Comparison of ENCODE assay signal across 9 mouse cellular contexts in the genomic region with DNA sequence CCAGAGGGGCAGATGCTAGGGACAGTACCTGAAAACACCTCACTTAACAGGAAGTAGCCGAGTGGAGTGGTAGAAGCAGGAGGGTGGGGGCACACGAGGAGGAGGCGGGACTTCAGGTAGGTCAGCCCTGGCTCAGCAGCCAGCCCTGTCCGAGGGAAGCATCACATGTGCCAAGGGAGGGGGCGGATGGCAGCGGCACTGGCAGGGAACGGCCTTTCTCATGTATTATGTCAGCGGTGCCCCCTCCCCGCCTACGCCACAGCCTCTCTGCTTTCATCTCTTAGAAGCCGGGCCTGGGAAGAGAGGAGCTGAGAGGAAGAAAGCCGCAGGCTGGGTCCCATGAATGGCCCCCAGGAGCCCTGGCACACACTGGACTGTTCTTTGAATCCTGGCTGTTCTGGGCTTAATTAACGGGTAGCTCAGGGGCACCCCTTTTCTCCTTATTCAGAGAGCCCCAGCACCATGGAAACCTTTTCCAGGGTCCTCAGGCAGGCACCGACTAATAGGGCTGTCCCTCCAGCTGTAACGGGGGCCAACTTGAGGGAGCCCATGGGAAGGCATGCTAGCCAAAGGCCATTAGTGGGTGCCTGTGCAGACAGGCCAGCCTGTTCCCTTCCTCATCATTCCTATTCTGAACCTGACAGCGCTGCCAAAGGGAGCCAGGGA. TPM values are rescaled to one million over a fixed set of nuclear protein-coding genes. Genes with fewer than 3 reads are reported as not detected.
DNase-seq lines count a peak whose midpoint lies in the region; ATAC-seq and TF ChIP-seq lines count a peak whose summit lies in the region.
"Had no signal": no experiment of that assay in that cellular context is flagged by ENCODE, and none has a peak within 500 bp of the region (broad histone marks: within the 10 kb centered on the region; RNA-seq: fewer than 3 reads in every experiment).

No protein-coding gene starts in this region.

- H3K27me3 ChIP-seq in intestine, embryonic 15.5 days (replicated peaks): no peaks in the 10 kb centered on the region
- H3K27me3 ChIP-seq in intestine, embryonic 16.5 days (replicated peaks; ENCODE audit: control insufficient read depth, insufficient read depth, low read length): no peaks in the 10 kb centered on the region
- H3K27me3 ChIP-seq in embryonic facial prominence, embryonic 15.5 days: no peaks in the 10 kb centered on the region
- H3K27me3 ChIP-seq in midbrain, postnatal 0 days (ENCODE audit: insufficient read depth, low read length): no peaks in the 10 kb centered on the region
- no peaks in the 10 kb centered on the region for H3K27me3 ChIP-seq in kidney, embryonic 14.5 days (ENCODE audit: control insufficient read depth, insufficient read depth, low read length)

- peak; percentile 76 to 89 for DNase-seq in layer of hippocampus, adult 8-10 months (ENCODE audit: low spot score in 2 of 2)
- peak; percentile 92 for DNase-seq in midbrain, postnatal 0 days (ENCODE audit: low spot score)
- DNase-seq in heart, adult 9 months (ENCODE audit: low spot score in 2 of 2): no peak
- no peak for DNase-seq in adrenal gland, adult 2 months

- no peak overlapping the region for H3K27ac ChIP-seq in intestine, embryonic 15.5 days
- H3K27ac ChIP-seq in intestine, embryonic 16.5 days (ENCODE audit: low read length): no peak overlapping the region
- H3K27ac ChIP-seq in embryonic facial prominence, embryonic 15.5 days (replicated peaks): peak overlapping the region; percentile 22; the same call in 1 of the 2 replicates
- H3K27ac ChIP-seq in midbrain, postnatal 0 days (ENCODE audit: low read depth, low read length): peak overlapping the region; percentile 65
- no peak overlapping the region for H3K27ac ChIP-seq in kidney, embryonic 14.5 days (ENCODE audit: low read depth, low read length)
- H3K27ac ChIP-seq: lung, embryonic 15.5 days had no signal

- no peaks in the 10 kb centered on the region for H3K36me3 ChIP-seq in intestine, embryonic 15.5 days
- no peaks in the 10 kb centered on the region for H3K36me3 ChIP-seq in intestine, embryonic 16.5 days (ENCODE audit: control insufficient read depth, insufficient read depth, low read length)
- H3K36me3 ChIP-seq in embryonic facial prominence, embryonic 15.5 days: no peaks in the 10 kb centered on the region
- H3K36me3 ChIP-seq in midbrain, postnatal 0 days (ENCODE audit: insufficient read depth, low read length): peaks cover 4% of the 10 kb centered on the region
- no peaks in the 10 kb centered on the region for H3K36me3 ChIP-seq in kidney, embryonic 14.5 days (ENCODE audit: control insufficient read depth, insufficient read depth, low read length)
- H3K36me3 ChIP-seq: lung, embryonic 15.5 days had no signal

- peak overlapping the region; percentile 20; the same call in 1 of the 2 replicates for H3K9ac ChIP-seq in intestine, embryonic 15.5 days
- H3K9ac ChIP-seq in intestine, embryonic 16.5 days (ENCODE audit: low read depth, low read length): no peak overlapping the region
- no peak overlapping the region for H3K9ac ChIP-seq in embryonic facial prominence, embryonic 15.5 days
- no peak overlapping the region for H3K9ac ChIP-seq in midbrain, postnatal 0 days (replicated peaks; ENCODE audit: low read length, poor library complexity, severe bottlenecking)
- H3K9ac ChIP-seq in kidney, embryonic 14.5 days (ENCODE audit: low read depth, low read length): no peak overlapping the region
- H3K9ac ChIP-seq: lung, embryonic 15.5 days had no signal

- H3K9me3 ChIP-seq in intestine, embryonic 15.5 days: no peaks in the 10 kb centered on the region
- H3K9me3 ChIP-seq in intestine, embryonic 16.5 days (ENCODE audit: control insufficient read depth, low read length): no peaks in the 10 kb centered on the region
- H3K9me3 ChIP-seq in embryonic facial prominence, embryonic 15.5 days (replicated peaks): no peaks in the 10 kb centered on the region
- H3K9me3 ChIP-seq in midbrain, postnatal 0 days (ENCODE audit: low read length): no peaks in the 10 kb centered on the region
- H3K9me3 ChIP-seq in kidney, embryonic 14.5 days (ENCODE audit: control insufficient read depth, low read length): no peaks in the 10 kb centered on the region
- H3K9me3 ChIP-seq: lung, embryonic 15.5 days had no signal

- 40% methylated on average over 16 of the region's 16 CpGs for WGBS in intestine, embryonic 15.5 days
- 50% methylated on average over 16 of the region's 16 CpGs for WGBS in intestine, embryonic 16.5 days
- WGBS in embryonic facial prominence, embryonic 15.5 days: 27% methylated on average over 16 of the region's 16 CpGs
- WGBS in midbrain, postnatal 0 days: 23% methylated on average over 16 of the region's 16 CpGs
- WGBS in kidney, embryonic 14.5 days: 39% methylated on average over 15 of the region's 16 CpGs

- no peak overlapping the region for H3K4me3 ChIP-seq in intestine, embryonic 15.5 days (replicated peaks)
- H3K4me3 ChIP-seq in intestine, embryonic 16.5 days (ENCODE audit: low read length): no peak overlapping the region
- no peak overlapping the region for H3K4me3 ChIP-seq in embryonic facial prominence, embryonic 15.5 days (replicated peaks)
- H3K4me3 ChIP-seq in midbrain, postnatal 0 days (ENCODE audit: low read depth, low read length): no peak overlapping the region
- no peak overlapping the region for H3K4me3 ChIP-seq in kidney, embryonic 14.5 days (ENCODE audit: low read length)
- H3K4me3 ChIP-seq: lung, embryonic 15.5 days had no signal

- peaks cover 44% of the 10 kb centered on the region for H3K4me1 ChIP-seq in intestine, embryonic 15.5 days (replicated peaks)
- peaks cover 44% of the 10 kb centered on the region for H3K4me1 ChIP-seq in intestine, embryonic 16.5 days (ENCODE audit: control insufficient read depth, insufficient read depth, low read length)
- H3K4me1 ChIP-seq in embryonic facial prominence, embryonic 15.5 days: peaks cover 52% of the 10 kb centered on the region
- H3K4me1 ChIP-seq in midbrain, postnatal 0 days (ENCODE audit: insufficient read depth, low read length): peaks cover 13% of the 10 kb centered on the region; the same call in 1 of the 2 replicates
- peaks cover 7% of the 10 kb centered on the region; the same call in 1 of the 2 replicates for H3K4me1 ChIP-seq in kidney, embryonic 14.5 days (ENCODE audit: control insufficient read depth, insufficient read depth, low read length)

- TF ChIP-seq CTCF in midbrain, postnatal 0 days (IDR thresholded peaks at IDR 0.05): no peak

- H3K4me2 ChIP-seq in intestine, embryonic 15.5 days (replicated peaks): no peak overlapping the region; the same call in 1 of the 2 replicates
- H3K4me2 ChIP-seq in intestine, embryonic 16.5 days (ENCODE audit: low read depth, low read length): no peak overlapping the region
- no peak overlapping the region; the same call in 1 of the 2 replicates for H3K4me2 ChIP-seq in embryonic facial prominence, embryonic 15.5 days (replicated peaks)
- H3K4me2 ChIP-seq in midbrain, postnatal 0 days (ENCODE audit: low read depth, low read length, poor library complexity, severe bottlenecking): no peak overlapping the region
- H3K4me2 ChIP-seq in kidney, embryonic 14.5 days (replicated peaks; ENCODE audit: low read depth, low read length): no peak overlapping the region
- H3K4me2 ChIP-seq: lung, embryonic 15.5 days had no signal

- peak; percentile 15; the same call in 1 of the 2 replicates for ATAC-seq in intestine, embryonic 15.5 days
- ATAC-seq in intestine, embryonic 16.5 days: no peak
- no peak for ATAC-seq in embryonic facial prominence, embryonic 15.5 days (ENCODE audit: insufficient number of reproducible peaks, low FRiP score, low TSS enrichment, low read depth)
- peak; percentile 87 for ATAC-seq in midbrain, postnatal 0 days (ENCODE audit: low FRiP score)
- no peak for ATAC-seq in kidney, embryonic 14.5 days (ENCODE audit: low FRiP score, low TSS enrichment)

RNA-seq across cellular contexts. Expression of a gene that starts 10.9 kb away (rescaled TPM):
- polyA plus RNA-seq in intestine, embryonic 15.5 days (2015; fragmentation: Nextera tagmentation; extraction: Ambion mirVana): 34.5 and 34.7 TPM in 2 replicates
- polyA plus RNA-seq in intestine, embryonic 16.5 days (2015; fragmentation: Nextera tagmentation; extraction: Ambion mirVana): 17.0 and 24.3 TPM in 2 replicates
- polyA plus RNA-seq in embryonic facial prominence, embryonic 15.5 days (2015; fragmentation: Nextera tagmentation; extraction: Ambion mirVana): 42.3 and 43.7 TPM in 2 replicates
- 100 to 1,000 TPM; 160 to 168 (median 167) TPM for total RNA-seq in layer of hippocampus, adult 8-10 months (2022)
- total RNA-seq in midbrain, postnatal 0 days (2014; rRNA removed): 196 and 204 TPM in 2 replicates
- polyA plus RNA-seq in midbrain, postnatal 0 days (2015; fragmentation: Nextera tagmentation; extraction: Ambion mirVana): 52.0 and 56.6 TPM in 2 replicates
- polyA plus RNA-seq in kidney, embryonic 14.5 days (2014; fragmentation: Nextera tagmentation; extraction: Ambion mirVana): 40.0 and 48.5 TPM in 2 replicates
- total RNA-seq in adrenal gland, adult 2 months (2021): 10 to 100 TPM; 48.6 to 95.9 TPM
- polyA plus RNA-seq in adrenal gland, adult 2 months (2012; rRNA removed): 185 and 217 TPM in 2 replicates

RNA-seq across cellular contexts. Expression of a gene that starts 42.4 kb away (rescaled TPM):
- polyA plus RNA-seq in intestine, embryonic 15.5 days (2015; fragmentation: Nextera tagmentation; extraction: Ambion mirVana): 18.8 and 19.4 TPM in 2 replicates
- 16.7 and 18.2 TPM in 2 replicates for polyA plus RNA-seq in intestine, embryonic 16.5 days (2015; fragmentation: Nextera tagmentation; extraction: Ambion mirVana)
- 24.6 and 28.2 TPM in 2 replicates for polyA plus RNA-seq in embryonic facial prominence, embryonic 15.5 days (2015; fragmentation: Nextera tagmentation; extraction: Ambion mirVana)
- total RNA-seq in layer of hippocampus, adult 8-10 months (2022): 10 to 100 TPM; 48.7 to 69.6 (median 65.9) TPM
- total RNA-seq in midbrain, postnatal 0 days (2014; rRNA removed): 36.4 and 38.6 TPM in 2 replicates
- 30.4 and 37.2 TPM in 2 replicates for polyA plus RNA-seq in midbrain, postnatal 0 days (2015; fragmentation: Nextera tagmentation; extraction: Ambion mirVana)
- polyA plus RNA-seq in kidney, embryonic 14.5 days (2014; fragmentation: Nextera tagmentation; extraction: Ambion mirVana): 19.4 and 26.8 TPM in 2 replicates
- total RNA-seq in adrenal gland, adult 2 months (2021): 10 to 100 TPM; 13.5 to 23.5 TPM
- 19.3 and 19.6 TPM in 2 replicates for polyA plus RNA-seq in adrenal gland, adult 2 months (2012; rRNA removed)

RNA-seq across cellular contexts. Expression of a gene that starts 45.1 kb away (rescaled TPM):
- 18.9 and 20.3 TPM in 2 replicates for polyA plus RNA-seq in intestine, embryonic 15.5 days (2015; fragmentation: Nextera tagmentation; extraction: Ambion mirVana)
- 19.0 and 20.0 TPM in 2 replicates for polyA plus RNA-seq in intestine, embryonic 16.5 days (2015; fragmentation: Nextera tagmentation; extraction: Ambion mirVana)
- 24.2 and 26.0 TPM in 2 replicates for polyA plus RNA-seq in embryonic facial prominence, embryonic 15.5 days (2015; fragmentation: Nextera tagmentation; extraction: Ambion mirVana)
- total RNA-seq in layer of hippocampus, adult 8-10 months (2022): 10 to 100 TPM; 19.6 to 24.3 (median 22.0) TPM
- 37.1 and 40.3 TPM in 2 replicates for total RNA-seq in midbrain, postnatal 0 days (2014; rRNA removed)
- 16.4 and 17.9 TPM in 2 replicates for polyA plus RNA-seq in midbrain, postnatal 0 days (2015; fragmentation: Nextera tagmentation; extraction: Ambion mirVana)
- 12.0 and 14.6 TPM in 2 replicates for polyA plus RNA-seq in kidney, embryonic 14.5 days (2014; fragmentation: Nextera tagmentation; extraction: Ambion mirVana)
- 10 to 100 TPM; 16.9 to 18.8 TPM for total RNA-seq in adrenal gland, adult 2 months (2021)
- polyA plus RNA-seq in adrenal gland, adult 2 months (2012; rRNA removed): 42.9 and 46.4 TPM in 2 replicates

RNA-seq across cellular contexts. Expression of a gene that starts 52.6 kb away (rescaled TPM):
- 14.8 and 16.0 TPM in 2 replicates for polyA plus RNA-seq in intestine, embryonic 15.5 days (2015; fragmentation: Nextera tagmentation; extraction: Ambion mirVana)
- 11.9 and 13.4 TPM in 2 replicates for polyA plus RNA-seq in intestine, embryonic 16.5 days (2015; fragmentation: Nextera tagmentation; extraction: Ambion mirVana)
- polyA plus RNA-seq in embryonic facial prominence, embryonic 15.5 days (2015; fragmentation: Nextera tagmentation; extraction: Ambion mirVana): 31.8 and 36.0 TPM in 2 replicates
- 10 to 100 TPM; 18.1 to 25.0 (median 22.8) TPM for total RNA-seq in layer of hippocampus, adult 8-10 months (2022)
- total RNA-seq in midbrain, postnatal 0 days (2014; rRNA removed): 55.6 and 56.6 TPM in 2 replicates
- 20.1 and 22.5 TPM in 2 replicates for polyA plus RNA-seq in midbrain, postnatal 0 days (2015; fragmentation: Nextera tagmentation; extraction: Ambion mirVana)
- 32.2 and 39.0 TPM in 2 replicates for polyA plus RNA-seq in kidney, embryonic 14.5 days (2014; fragmentation: Nextera tagmentation; extraction: Ambion mirVana)
- total RNA-seq in adrenal gland, adult 2 months (2021): 10 to 100 TPM in 1 of 2 experiments, 1 to 10 TPM in 1; 9.5 to 14.5 TPM
- polyA plus RNA-seq in adrenal gland, adult 2 months (2012; rRNA removed): 59.0 and 60.2 TPM in 2 replicates

Comparison
In these comparisons a context has a peak if more than half of its experiments do, and no peak if none do; other contexts are left out.
1. ATAC-seq: peak in intestine, embryonic 15.5 days (single experiment) and midbrain, postnatal 0 days (single experiment); none in intestine, embryonic 16.5 days (single experiment), embryonic facial prominence, embryonic 15.5 days (single experiment) and kidney, embryonic 14.5 days (single experiment).
2. H3K27ac ChIP-seq: peak in embryonic facial prominence, embryonic 15.5 days (single experiment) and midbrain, postnatal 0 days (single experiment); none in intestine, embryonic 15.5 days (single experiment), intestine, embryonic 16.5 days (single experiment) and kidney, embryonic 14.5 days (single experiment).
3. DNase-seq: peak in layer of hippocampus, adult 8-10 months (2 of 2) and midbrain, postnatal 0 days (single experiment); none in heart, adult 9 months (0 of 2) and adrenal gland, adult 2 months (single experiment).